Mouse (Mus musculus) induced T-regulatory cell, adult 2 months (primary cell): Measurements from ENCODE around the gene Gnl3.

Experiments used
- DNase-seq: peaks from one replicate; pipeline ENCODE4 v3.0.0-alpha.2; 2012; ENCODE audit warnings: low read depth

The Gnl3 gene

DNA sequence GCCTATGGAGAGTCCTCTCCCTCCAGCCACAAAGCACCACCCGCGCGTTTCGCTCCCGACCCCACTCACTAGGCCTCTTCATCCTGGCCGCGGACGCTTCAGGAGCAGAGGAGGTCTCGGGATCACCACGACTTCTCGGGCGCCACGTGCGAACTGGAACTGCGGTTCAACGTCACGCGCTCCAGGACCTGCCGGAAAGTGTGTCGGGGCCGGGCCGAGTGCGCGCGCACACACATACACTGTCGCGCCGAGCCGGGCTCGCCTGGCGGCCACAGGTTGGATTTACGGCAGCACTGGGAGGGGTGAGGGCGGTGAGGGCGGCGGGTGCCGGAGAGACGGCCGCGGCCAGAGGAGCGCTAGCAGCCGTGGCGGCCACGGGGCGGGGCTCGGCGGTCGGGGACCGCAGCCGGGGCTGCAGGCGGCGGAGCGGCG lies at the start of gene Gnl3, which contains the start of gene Pbrm1:
Gene Gnl3, minus strand, starts transcription at position 293 of the 432 bp plus-strand sequence.
Gene Pbrm1, plus strand, starts transcription at position 279 of the 432 bp plus-strand sequence.
- peak; percentile 97 for DNase-seq

DNA sequence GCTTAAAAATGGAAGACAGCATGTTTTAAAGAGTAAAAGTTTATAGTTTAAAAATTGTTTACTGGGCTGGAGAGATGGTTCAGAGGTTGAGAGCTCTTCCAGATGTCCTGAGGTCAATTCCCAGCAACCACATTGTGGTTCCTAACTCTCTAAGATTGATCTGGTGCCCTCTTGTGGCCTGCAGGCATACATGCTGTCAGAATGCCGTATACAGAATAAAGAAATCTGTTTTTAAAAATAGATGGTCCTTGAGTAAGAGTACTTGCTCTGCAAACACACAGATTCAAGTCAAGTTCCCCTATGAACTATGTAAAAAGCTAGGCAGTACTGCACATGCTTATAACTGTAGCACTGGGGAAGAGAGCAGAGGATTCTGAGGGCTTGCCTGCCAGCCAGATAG lies 43.3 kb upstream of the Gnl3 start:
- DNase-seq = peak; percentile 42

DNA sequence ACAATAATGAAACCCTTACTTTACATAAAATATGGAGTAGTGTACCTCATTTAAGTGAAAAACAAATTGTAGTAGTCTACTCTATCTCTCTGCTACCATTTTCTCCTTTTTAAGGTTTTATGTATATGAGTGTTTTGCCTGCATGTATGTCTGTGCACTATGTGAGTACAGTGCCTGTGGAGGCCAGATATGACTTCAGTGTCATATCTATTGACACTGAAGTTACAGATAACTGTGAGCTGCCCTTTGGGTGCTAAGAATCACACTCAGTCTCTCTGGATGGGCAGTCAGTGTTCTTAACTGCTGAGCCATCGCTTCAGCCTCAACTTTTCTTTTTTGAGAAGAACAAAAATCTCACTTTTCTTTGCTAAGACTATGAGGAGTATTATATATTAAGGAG lies 26.9 kb upstream of the Gnl3 start:
- DNase-seq = no peak

DNA sequence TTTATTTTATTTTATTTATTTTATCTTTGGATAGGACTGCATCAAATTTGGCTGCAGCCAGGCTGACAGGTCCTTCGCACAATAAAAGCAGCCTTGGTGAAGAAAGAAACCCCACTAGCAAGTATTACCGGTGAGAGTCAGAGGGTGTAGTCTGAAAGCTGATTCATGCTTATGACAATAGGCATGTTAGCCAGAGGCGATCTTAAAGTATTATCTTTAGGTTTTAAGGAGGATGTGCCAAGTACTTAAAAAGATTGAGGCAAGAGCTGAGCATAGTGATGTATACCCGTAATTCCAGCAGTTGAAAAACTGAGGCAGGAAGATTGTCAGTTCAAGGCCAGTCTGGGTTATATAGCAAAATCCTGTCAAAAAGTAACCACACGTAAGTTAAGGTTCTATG lies 26.3 kb upstream of the Gnl3 start:
- no peak for DNase-seq

DNA sequence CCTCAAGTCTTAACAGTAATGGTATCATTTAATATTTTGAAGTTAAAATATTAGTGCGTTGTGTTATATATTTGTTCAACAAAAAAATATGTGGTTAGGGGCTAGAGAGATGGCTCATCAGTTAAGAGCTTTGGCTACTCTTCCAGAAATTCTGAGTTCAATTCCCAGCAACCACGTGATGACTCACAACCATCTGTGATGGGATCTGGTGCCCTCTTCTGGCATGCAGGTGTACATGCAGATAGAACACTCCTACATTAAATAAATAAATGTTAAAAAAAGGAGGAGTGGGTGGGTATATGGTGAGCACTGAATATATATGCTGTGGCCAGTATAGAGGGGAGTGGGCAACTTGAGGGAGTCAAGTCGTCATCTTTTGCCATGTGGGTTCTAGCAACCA lies 6.8 kb upstream of the Gnl3 start:
- DNase-seq = peak; percentile 66

DNA sequence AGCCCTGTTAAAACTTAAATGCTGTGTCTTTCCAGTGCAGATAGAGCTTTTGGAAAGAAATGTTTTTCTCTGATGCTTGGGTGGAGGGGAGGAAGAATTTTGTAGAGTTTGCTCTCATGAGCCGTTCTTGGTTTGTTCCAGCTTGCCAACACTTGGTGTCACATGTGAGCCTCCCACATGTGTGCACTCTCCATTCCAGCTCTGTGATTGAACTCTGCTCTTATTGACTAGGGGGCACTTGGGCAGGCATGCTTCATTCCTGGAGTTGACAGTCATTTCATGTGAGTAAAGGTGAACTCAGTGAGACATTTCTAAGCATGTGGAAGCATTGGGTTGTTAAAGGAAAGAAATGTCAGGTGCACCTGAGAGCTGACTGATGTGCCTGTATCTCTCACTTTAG lies 3.6 kb upstream of the Gnl3 start:
- no peak for DNase-seq

DNA sequence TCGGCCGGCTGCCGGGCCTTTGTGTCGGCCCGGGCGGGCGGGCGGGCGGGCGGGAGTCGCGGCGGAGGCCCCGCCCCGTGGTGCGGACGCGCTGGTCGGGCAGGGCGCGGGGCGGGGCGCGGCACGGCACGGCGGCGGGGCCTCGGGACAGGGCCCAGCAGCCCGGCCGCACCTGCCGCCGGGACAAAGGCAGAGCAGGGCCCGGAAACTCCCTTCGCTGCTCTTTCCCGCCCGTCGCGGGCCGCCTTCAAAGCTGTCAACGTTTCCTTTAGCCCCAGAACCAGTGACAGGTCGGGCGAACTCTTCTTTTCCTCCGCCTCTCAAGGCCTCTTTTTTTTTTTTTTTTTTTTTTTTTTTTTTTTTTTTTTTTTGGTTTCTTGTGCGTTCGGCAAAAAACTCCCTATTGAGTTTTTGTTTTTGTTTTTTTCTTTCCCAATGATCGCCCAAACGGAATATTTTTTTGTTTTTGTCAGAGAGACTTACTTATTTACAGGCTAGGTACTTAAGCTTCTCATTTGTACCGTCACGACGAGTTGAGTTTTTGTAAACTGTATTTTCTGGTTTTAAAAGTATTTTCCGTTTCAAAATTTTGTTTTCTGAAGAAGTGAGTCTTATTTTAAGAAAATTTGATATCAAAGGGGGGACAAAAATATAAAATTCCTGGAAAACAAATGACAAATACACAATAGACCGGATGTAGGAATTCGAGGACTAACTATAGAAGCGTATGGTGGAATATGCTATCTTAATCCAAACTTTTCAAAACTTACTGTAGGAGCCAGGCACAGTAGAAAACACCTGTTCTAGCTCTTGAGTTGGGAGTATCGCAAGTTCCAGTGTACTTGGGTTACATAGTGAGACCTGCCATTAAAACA lies 616 bp upstream of the Gnl3 start:
- peak; percentile 94 for DNase-seq

DNA sequence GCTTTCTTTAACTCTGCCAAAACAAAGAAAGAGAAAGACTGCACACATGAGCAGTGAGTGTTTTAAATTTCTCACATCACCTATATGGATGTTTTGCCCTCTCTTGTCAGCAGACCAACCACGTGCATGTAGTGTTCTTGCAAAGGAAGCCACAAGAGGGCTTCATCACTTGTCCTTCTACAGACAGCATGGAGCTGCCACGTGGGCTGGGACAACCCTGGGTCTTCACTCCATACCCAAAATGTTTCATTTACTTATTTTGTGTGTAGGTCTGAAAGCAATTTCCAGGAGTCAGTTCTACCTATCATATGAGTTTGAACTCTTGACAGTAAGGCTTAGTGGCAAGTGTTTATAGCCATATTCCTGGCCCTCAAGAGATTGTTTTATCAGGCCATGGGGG lies 1.1 kb downstream of the Gnl3 start:
- peak; percentile 66 for DNase-seq

DNA sequence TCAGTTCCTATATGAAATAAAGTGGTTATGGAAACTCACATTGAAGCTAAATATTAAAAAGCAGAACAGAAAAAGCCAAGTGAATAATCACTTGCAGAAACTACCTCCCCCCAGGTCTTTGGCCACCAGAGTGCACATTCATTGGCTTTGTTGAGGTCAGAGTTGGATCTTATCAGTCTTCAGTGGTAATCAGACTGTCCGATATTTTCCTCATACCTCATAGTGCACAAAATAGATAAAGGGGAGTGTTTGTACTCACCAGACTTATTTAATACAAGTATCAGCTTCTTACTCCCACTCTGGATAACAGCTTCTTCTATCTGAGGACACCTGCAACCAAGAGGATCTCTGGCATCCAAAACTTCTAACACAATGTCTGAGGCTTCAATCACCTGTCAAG lies 2.9 kb downstream of the Gnl3 start:
- DNase-seq = no peak

DNA sequence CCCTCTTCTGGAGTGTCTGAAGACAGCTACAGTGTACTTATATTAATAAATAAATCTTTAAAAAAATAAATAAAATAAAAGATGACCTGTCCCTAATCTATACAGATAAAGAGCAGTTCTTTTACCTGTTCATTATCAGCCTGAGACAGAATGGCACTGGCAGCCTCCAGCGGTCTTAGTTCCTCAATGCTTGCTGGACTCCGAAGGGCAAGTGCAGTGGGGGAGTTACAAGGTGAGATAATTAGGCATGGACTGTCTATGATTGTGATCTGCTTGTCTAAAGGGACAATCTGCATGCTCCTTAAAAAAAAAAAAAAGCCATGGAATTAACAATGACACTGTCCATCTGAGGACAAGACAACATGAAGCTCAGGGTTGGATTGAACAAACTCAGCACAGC lies 5.0 kb downstream of the Gnl3 start:
- no peak for DNase-seq

DNA sequence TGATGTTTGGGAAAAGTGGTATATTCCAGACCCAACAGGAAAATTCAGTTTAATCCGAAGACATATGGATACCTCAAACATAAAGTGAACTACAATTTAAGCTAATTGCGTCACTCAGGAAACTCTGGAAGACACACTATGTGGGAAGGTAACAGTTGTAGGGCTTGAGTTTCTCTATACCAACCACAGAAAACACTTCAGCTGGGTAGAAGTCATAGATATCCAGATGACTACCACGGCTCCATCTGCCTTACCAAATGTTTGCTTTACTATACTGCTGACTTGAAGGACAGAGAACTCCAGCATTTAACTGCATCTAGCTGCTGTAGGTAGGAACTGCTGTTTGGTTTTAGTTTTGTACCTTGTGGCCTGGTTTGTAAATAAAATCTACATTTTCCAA lies 7.4 kb downstream of the Gnl3 start:
- no peak for DNase-seq

DNA sequence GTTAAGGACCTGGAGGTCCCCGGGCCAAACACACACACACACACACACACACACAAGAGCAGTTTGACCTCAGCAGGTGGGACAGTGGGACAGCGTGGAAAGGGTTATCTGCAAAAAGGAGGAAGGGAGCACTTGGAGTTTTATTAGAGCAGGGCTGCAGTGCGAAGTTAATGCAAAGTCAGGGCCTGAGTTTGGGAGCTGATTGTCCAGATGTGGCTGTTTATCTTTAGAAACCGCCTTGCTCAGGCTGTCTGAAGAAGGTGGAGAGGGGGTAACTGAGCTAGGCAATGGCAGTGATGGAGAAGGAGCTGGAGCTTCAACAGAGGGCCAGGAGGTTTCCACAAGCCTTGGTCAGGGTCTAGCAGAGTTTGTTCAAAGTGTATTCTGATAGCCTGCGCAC lies 12.2 kb downstream of the Gnl3 start:
- DNase-seq = no peak

DNA sequence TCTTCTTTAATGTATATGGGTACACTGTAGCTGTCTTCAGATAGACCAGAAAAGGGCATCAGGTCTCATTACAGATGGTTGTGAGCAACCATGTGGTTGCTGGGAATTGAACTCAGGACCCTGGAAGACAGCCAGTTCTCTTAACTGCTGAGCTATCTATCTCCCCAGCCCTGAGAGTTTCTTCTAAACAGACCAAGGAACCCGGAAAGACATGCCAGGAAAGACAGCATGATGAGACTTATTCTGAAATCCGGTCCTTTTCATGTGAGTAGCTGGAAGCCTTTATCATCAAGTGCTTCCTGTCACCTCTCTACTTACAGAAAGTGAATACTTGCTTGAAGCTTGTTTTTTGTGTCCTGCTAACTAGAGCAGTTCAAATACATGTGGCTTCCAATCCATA lies 14.4 kb downstream of the Gnl3 start:
- no peak for DNase-seq

DNA sequence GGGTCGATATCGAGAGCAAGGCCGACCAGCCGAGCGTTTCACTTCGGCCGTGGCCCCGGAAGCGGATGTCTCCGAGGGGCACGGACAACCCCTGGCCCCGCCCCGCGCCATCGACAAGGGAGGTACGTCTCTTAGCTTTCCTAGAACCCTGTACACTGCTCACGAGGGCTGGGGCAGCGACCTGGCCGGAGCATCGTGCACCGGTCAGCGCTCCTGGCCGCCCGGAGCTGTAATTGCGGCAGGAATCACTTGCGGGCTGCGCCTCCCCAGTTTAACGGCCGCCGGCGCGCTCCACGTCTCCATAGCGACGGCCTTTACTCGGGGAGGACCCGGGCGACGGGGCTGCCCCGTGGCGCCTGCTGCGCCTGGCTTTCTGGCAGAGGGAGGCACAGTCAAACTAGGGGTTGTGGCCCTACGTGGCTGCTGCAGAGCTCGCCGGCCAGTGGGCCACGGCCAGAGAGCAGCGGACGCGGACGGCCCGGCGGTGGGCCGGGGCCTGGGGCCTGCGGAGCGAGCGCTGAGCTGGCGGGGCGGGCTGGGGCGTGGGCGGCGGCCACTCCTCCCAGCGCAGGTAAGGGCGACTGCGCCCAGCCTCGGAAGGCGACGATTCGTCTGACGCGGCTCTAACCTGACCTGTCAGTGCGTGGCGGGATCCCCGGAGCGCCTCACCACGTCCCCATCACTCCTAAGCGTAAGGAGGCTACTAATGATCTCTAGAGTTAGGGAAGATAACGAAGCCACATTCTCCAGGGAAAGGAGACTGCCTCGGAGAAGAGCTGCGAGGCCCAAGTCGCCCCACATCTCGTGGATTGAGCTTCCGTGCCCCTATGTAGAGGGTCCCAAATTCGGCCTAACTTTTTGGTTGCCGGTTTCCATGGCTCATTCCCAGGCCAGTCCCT lies 17.4 kb downstream of the Gnl3 start, which contains the start of the genes Glt8d1 and Spcs1:
Gene Glt8d1, plus strand, starts transcription at position 94 of the 899 bp plus-strand sequence.
Gene Spcs1, minus strand, starts transcription at position 366 of the 899 bp plus-strand sequence.
- peak; percentile 93 for DNase-seq

DNA sequence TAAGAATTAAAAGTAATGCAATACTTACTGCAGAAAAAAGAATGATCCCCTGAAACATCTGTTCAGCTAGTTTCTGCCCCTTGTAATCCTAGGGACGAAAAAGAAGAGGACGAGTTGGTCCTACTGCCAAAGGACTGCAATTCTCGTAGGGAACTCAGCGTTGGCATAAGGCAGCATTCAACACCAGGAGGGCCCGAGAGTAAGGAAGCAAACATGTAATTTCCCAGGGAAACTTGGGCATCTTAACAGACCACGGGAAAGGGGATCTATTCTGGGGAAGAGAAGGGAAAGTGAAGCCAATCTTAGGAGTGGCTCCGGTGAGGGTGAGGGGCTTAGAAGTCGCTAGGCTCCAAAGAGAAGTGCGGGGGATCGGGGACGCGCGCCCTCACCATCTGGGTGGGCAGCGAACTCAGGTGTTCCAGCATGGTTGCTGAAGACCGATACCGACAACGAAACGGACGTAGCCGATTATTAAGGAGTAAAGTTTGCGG lies 18.1 kb downstream of the Gnl3 start:
- no peak for DNase-seq

DNA sequence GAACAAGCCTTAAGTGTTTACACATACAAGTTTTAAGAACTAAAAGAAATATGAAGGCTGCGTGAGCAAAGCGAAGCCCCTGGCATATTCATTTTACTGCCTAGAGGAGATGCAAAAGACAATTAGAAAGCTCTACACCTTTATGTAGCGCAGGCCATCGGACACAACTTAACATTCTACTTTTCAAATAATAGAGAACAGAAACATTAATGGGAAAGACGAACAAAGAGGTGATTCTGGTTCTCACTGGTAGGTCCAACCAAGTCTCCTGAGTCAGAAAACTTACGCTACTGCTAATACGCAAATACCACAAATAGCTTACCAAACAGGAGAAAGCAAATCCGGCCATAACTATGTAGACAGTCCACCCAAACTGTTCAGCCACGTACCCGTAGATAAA lies 18.6 kb downstream of the Gnl3 start:
- DNase-seq = no peak

DNA sequence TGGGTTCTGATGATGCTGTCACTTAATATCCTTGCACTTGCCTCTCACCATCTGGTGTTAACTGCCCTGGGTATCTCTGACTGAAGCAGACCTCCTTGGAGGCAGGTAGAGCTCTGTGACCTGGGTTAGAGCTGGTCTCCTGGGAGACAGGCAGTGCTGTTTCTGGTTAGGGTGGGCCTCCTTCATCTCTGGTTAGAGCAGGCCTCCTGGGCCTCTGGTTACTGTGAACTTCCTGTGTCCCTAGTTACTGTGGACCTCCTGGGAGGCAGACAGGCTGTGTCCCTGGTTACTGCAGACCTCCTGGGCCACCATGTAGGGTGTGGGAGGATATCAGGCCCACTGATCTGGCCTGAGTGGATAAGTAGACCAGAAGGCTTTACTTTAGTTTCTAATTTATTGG lies 22.5 kb downstream of the Gnl3 start:
- DNase-seq = no peak

DNA sequence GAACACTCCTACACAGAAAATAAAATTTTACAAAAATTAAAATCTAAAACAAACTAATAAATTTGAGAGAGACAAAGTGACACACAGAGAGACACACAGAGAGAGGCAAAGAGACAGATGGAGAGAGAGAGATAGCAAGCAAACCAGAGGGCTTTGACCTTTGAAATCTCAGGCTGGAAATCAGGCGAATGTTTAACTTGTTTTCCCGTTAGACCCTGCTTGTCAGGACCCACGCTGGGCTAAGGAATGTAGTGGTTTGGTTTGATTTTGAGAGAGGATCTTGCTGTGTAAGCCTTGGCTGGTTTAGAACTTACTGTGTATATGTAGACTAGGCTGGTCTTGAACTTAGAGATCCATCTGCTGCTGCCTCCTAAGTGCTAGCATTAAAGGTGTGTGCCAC lies 42.7 kb downstream of the Gnl3 start:
- DNase-seq = no peak

DNA sequence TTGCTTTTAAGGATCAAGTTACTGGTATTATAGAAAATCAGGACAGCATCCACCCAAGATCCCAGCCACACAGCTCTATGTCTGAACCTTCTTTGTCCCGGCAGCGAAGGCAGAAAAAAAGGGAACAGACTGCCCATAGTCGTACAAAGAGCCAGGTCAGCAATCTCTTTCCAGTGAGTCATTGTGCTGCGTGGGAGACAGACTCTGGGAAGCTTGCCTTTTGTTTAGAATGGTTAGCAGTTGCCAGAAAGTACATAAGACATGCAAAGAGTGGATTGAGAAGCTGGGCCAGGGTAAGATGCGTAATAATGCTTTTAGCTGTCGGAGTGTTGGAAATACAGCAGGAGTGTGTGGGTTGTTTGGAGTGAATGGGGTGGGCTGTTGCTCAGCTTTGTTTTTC lies 44.7 kb downstream of the Gnl3 start:
- DNase-seq = no peak
